Mouse (Mus musculus) CH12.LX (cell line): ENCODE data around the gene Rnf213.

Experiments
- CTCF ChIP-seq, 2 experiments: IDR thresholded peaks in 1 of 2; conservative IDR thresholded peaks in 1 of 2; 2 replicates each; pipeline ENCODE4 v1.5.1; 2011 to 2012; ENCODE audit warnings: low read depth in 2 of 2, low read length in 2 of 2, improper control_type of control experiment in 1 of 2, inconsistent platforms in 1 of 2, mild to moderate bottlenecking in 1 of 2, moderate library complexity in 1 of 2
- EP300 ChIP-seq: IDR thresholded peaks from 2 replicates; pipeline ENCODE4 v1.6.1; 2011; ENCODE audit warnings: low read length, improper control_type of control experiment
- MAZ ChIP-seq: IDR thresholded peaks from 2 replicates; pipeline ENCODE4 v1.6.1; 2012; ENCODE audit warnings: low read depth, mild to moderate bottlenecking, inconsistent platforms, low read length, improper control_type of control experiment, moderate library complexity
- MXI1 ChIP-seq: IDR thresholded peaks from 2 replicates; pipeline ENCODE4 v1.6.1; 2011; ENCODE audit warnings: mild to moderate bottlenecking, low read depth, low read length, improper control_type of control experiment
- POLR2A ChIP-seq: IDR thresholded peaks from 2 replicates; pipeline ENCODE4 v1.6.1; 2011; ENCODE audit warnings: low read depth, mild to moderate bottlenecking, improper control_type of control experiment, low read length
- USF2 ChIP-seq: conservative IDR thresholded peaks from 2 replicates; pipeline ENCODE4 v1.6.1; 2011; ENCODE audit warnings: low read depth, low read length, improper control_type of control experiment
- ZMIZ1 ChIP-seq: IDR thresholded peaks from 2 replicates; pipeline ENCODE4 v1.6.1; 2012; ENCODE audit warnings: low read depth, mild to moderate bottlenecking, inconsistent platforms, low read length, improper control_type of control experiment

GRCm38 (mm10) chr11:119407977-119408376 lies 15.1 kb downstream of the Rnf213 start:
- TF ChIP-seq USF2 = no peak
- TF ChIP-seq EP300 = no peak
- no peak for TF ChIP-seq MAZ
- no peak for TF ChIP-seq POLR2A
- no peak for TF ChIP-seq CTCF (conservative IDR thresholded peaks at IDR 0.05 in 1 of 2, IDR thresholded peaks at IDR 0.05 in 1 of 2; ENCODE audit: low read depth in 2 of 2, low read length in 2 of 2)
- no peak for TF ChIP-seq ZMIZ1
- TF ChIP-seq MXI1 = no peak
